ENCODE assay signal across 8 mouse cellular contexts in the genomic region with DNA sequence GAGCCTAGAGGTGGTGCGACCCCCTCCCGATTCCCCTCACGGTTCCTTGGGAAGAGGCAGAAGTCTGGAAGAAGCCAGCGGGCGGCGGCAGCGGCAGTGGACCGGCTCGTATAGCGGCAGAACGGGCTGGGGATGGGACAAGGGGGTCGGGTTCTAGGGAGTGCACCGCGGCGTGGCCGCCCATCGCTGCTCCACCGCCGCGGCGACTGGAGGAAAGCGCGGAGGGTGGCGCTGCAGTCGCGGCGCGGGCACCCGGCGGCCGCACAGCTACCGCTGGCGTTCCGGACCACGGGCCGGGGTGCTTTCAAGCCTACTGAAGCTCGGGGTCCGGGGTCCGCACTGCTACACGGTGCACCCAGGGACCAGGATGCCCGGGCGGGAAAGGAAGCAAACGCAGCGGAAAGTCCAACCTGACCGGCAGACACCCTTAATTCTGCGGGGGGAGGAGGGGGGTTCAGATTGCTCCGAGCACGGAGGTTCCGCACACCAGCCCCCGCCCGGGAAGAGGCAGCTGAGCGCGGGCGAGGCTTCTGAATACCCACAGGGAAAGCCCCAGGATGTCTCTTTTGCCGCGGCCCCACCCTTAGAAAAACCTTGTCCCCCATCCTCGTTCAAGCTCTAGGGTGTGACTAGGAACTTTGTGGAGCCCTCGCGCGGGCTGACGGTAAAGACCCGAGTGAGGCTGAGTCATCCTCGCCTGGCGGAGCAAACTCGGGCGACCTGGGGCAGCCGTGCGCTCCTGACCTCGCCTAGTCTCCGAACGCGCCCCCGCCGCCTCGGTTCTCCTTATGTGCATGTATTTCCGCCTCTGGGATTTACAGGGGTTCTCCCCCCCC. TPM values are rescaled to one million over a fixed set of nuclear protein-coding genes. Genes with fewer than 3 reads are reported as not detected.
DNase-seq lines count a peak whose midpoint lies in the region; ATAC-seq and TF ChIP-seq lines count a peak whose summit lies in the region.

No protein-coding gene starts in this region.

- H3K36me3 ChIP-seq in kidney, postnatal 0 days (ENCODE audit: insufficient read depth, low read length) = no peaks in the 10 kb centered on the region
- H3K36me3 ChIP-seq in forebrain, embryonic 14.5 days (ENCODE audit: control insufficient read depth, insufficient read depth, low read length) = no peaks in the 10 kb centered on the region
- H3K36me3 ChIP-seq in intestine, embryonic 16.5 days (ENCODE audit: control insufficient read depth, insufficient read depth, low read length) = no peaks in the 10 kb centered on the region
- H3K36me3 ChIP-seq in liver, embryonic 16.5 days (ENCODE audit: control insufficient read depth, insufficient read depth) = no peaks in the 10 kb centered on the region

- H3K4me1 ChIP-seq in kidney, postnatal 0 days (replicated peaks; ENCODE audit: insufficient read depth, low read length) = peaks cover 9% of the 10 kb centered on the region; the same call in 1 of the 2 replicates
- no peaks in the 10 kb centered on the region; the same call in 1 of the 2 replicates for H3K4me1 ChIP-seq in forebrain, embryonic 14.5 days (ENCODE audit: control insufficient read depth, insufficient read depth, low read length)
- H3K4me1 ChIP-seq in intestine, embryonic 16.5 days (ENCODE audit: control insufficient read depth, insufficient read depth, low read length) = 0 out of 2 replicates have a peak, but pooled peaks cover 7% of the 10 kb centered on the region
- H3K4me1 ChIP-seq in liver, embryonic 16.5 days (ENCODE audit: control insufficient read depth, low read depth, low read length) = no peaks in the 10 kb centered on the region

- peak overlapping the region; percentile 65 for H3K4me3 ChIP-seq in kidney, postnatal 0 days (replicated peaks; ENCODE audit: low read depth, low read length)
- H3K4me3 ChIP-seq in forebrain, embryonic 14.5 days (ENCODE audit: low read depth, low read length) = peak overlapping the region; percentile 70
- H3K4me3 ChIP-seq in intestine, embryonic 16.5 days (ENCODE audit: low read length) = peak overlapping the region; percentile 65
- peak overlapping the region; percentile 41 for H3K4me3 ChIP-seq in liver, embryonic 16.5 days (ENCODE audit: low read depth, low read length)

- peaks cover 37% of the 10 kb centered on the region for H3K27me3 ChIP-seq in kidney, postnatal 0 days (ENCODE audit: insufficient read depth, low read length)
- peaks cover 26% of the 10 kb centered on the region for H3K27me3 ChIP-seq in forebrain, embryonic 14.5 days (replicated peaks; ENCODE audit: control insufficient read depth, insufficient read depth, low read length)
- H3K27me3 ChIP-seq in intestine, embryonic 16.5 days (replicated peaks; ENCODE audit: control insufficient read depth, insufficient read depth, low read length) = peaks cover 64% of the 10 kb centered on the region
- H3K27me3 ChIP-seq in liver, embryonic 16.5 days (ENCODE audit: control insufficient read depth, insufficient read depth, low read depth, low read length) = peaks cover 47% of the 10 kb centered on the region

- peak; percentile 29; the same call in 1 of the 2 replicates for TF ChIP-seq CTCF in kidney, postnatal 0 days (IDR thresholded peaks at IDR 0.05; ENCODE audit: low read depth)
- TF ChIP-seq CTCF in brain, embryonic 14.5 days (IDR thresholded peaks at IDR 0.05; ENCODE audit: borderline replicate concordance, extremely low read depth, insufficient read depth, insufficient read length) = 0 out of 2 replicates have a peak, but pooled peaks have one; percentile 11

- WGBS in kidney, postnatal 0 days = under 1% methylated on average over 67 of the region's 76 CpGs
- under 1% methylated on average over 75 of the region's 76 CpGs for WGBS in forebrain, embryonic 14.5 days
- WGBS in intestine, embryonic 16.5 days = under 1% methylated on average over 76 of the region's 76 CpGs
- 1% methylated on average over 75 of the region's 76 CpGs for WGBS in liver, embryonic 16.5 days (ENCODE audit: insufficient replicate concordance)

- H3K9ac ChIP-seq in kidney, postnatal 0 days (ENCODE audit: low read depth, low read length) = peak overlapping the region; percentile 57
- peak overlapping the region; percentile 80 for H3K9ac ChIP-seq in forebrain, embryonic 14.5 days (ENCODE audit: low read length)
- H3K9ac ChIP-seq in intestine, embryonic 16.5 days (ENCODE audit: low read depth, low read length) = peak overlapping the region; percentile 67
- no peak overlapping the region for H3K9ac ChIP-seq in liver, embryonic 16.5 days (ENCODE audit: low read depth, low read length)

- peak; percentile 60 for DNase-seq in kidney, postnatal 0 days (ENCODE audit: low spot score)
- DNase-seq in kidney, adult 8-10 months = no peak
- DNase-seq in brain, embryonic 14.5 days (ENCODE audit: low read depth) = peak; percentile 77
- DNase-seq in forebrain, embryonic 14.5 days (ENCODE audit: low spot score) = peak; percentile 61
- DNase-seq in right cerebral cortex, postnatal 4 days = peak; percentile 60

- peak overlapping the region; percentile 99 for H3K4me2 ChIP-seq in kidney, postnatal 0 days (ENCODE audit: low read length)
- peak overlapping the region; percentile 97 for H3K4me2 ChIP-seq in forebrain, embryonic 14.5 days (ENCODE audit: low read length)
- H3K4me2 ChIP-seq in intestine, embryonic 16.5 days (ENCODE audit: low read depth, low read length) = peak overlapping the region; percentile 100
- H3K4me2 ChIP-seq in liver, embryonic 16.5 days (ENCODE audit: low read depth, low read length) = peak overlapping the region; percentile 55

- TF ChIP-seq POLR2A in brain, embryonic 14.5 days (IDR thresholded peaks at IDR 0.05; ENCODE audit: borderline replicate concordance, extremely low read depth, insufficient read depth, insufficient read length, poor library complexity, severe bottlenecking) = no peak

- no peak overlapping the region for H3K27ac ChIP-seq in kidney, postnatal 0 days
- H3K27ac ChIP-seq in forebrain, embryonic 14.5 days (ENCODE audit: low read depth, low read length) = peak overlapping the region; percentile 67
- no peak overlapping the region; the same call in 1 of the 2 replicates for H3K27ac ChIP-seq in intestine, embryonic 16.5 days (ENCODE audit: low read length)
- H3K27ac ChIP-seq in liver, embryonic 16.5 days (ENCODE audit: low read length) = no peak overlapping the region

- H3K9me3 ChIP-seq in kidney, postnatal 0 days (replicated peaks; ENCODE audit: low read length) = no peaks in the 10 kb centered on the region
- no peaks in the 10 kb centered on the region for H3K9me3 ChIP-seq in forebrain, embryonic 14.5 days (replicated peaks; ENCODE audit: control insufficient read depth, low read length)
- H3K9me3 ChIP-seq in intestine, embryonic 16.5 days (ENCODE audit: control insufficient read depth, low read length) = no peaks in the 10 kb centered on the region
- no peaks in the 10 kb centered on the region for H3K9me3 ChIP-seq in liver, embryonic 16.5 days (replicated peaks; ENCODE audit: control insufficient read depth, low read length)

- ATAC-seq in kidney, postnatal 0 days (replicated peaks; ENCODE audit: low FRiP score, low read depth) = peak; percentile 59
- ATAC-seq in forebrain, embryonic 14.5 days = peak; percentile 71
- peak; percentile 60 for ATAC-seq in intestine, embryonic 16.5 days
- no peak for ATAC-seq in liver, embryonic 16.5 days (ENCODE audit: low read depth)
- no peak for ATAC-seq in activated CD4-positive, CD25-positive, alpha-beta regulatory T cell, adult 4 months

RNA-seq across cellular contexts. Expression of a gene that starts 0.9 kb away (rescaled TPM):
- polyA plus RNA-seq in kidney, postnatal 0 days (2015; fragmentation: Nextera tagmentation; extraction: Ambion mirVana) = 1.8 and 2.1 TPM in 2 replicates
- 23.9 and 32.5 TPM in 2 replicates for polyA plus RNA-seq in brain, embryonic 14.5 days (2012; rRNA removed)
- polyA plus RNA-seq in forebrain, embryonic 14.5 days (2014; fragmentation: Nextera tagmentation; extraction: Ambion mirVana) = 14.5 and 19.1 TPM in 2 replicates
- 0.84 and 0.92 TPM in 2 replicates for polyA plus RNA-seq in intestine, embryonic 16.5 days (2015; fragmentation: Nextera tagmentation; extraction: Ambion mirVana)
- polyA plus RNA-seq in liver, embryonic 16.5 days (2015; fragmentation: Nextera tagmentation; extraction: Ambion mirVana) = 0.02 TPM in 1 of 2 replicates, not detected in the other
- polyA plus RNA-seq in activated CD4-positive, CD25-positive, alpha-beta regulatory T cell, adult 4 months (2017; shearing (Covaris generic)) = not detected

Comparison
In these comparisons a context has a peak if more than half of its experiments do, and no peak if none do; other contexts are left out.
1. DNase-seq: peak in kidney, postnatal 0 days (single experiment), brain, embryonic 14.5 days (single experiment), forebrain, embryonic 14.5 days (single experiment) and right cerebral cortex, postnatal 4 days (single experiment); none in kidney, adult 8-10 months (0 of 2).
2. ATAC-seq: peak in kidney, postnatal 0 days (single experiment), forebrain, embryonic 14.5 days (single experiment) and intestine, embryonic 16.5 days (single experiment); none in liver, embryonic 16.5 days (single experiment) and activated CD4-positive, CD25-positive, alpha-beta regulatory T cell, adult 4 months (single experiment).
3. Peak in every context shown above with its lines, with median percentiles within 50 percentile points of each other: H3K4me2 ChIP-seq and H3K4me3 ChIP-seq.